Mouse (Mus musculus): Measurements from ENCODE around the gene Themis3.

DNA sequence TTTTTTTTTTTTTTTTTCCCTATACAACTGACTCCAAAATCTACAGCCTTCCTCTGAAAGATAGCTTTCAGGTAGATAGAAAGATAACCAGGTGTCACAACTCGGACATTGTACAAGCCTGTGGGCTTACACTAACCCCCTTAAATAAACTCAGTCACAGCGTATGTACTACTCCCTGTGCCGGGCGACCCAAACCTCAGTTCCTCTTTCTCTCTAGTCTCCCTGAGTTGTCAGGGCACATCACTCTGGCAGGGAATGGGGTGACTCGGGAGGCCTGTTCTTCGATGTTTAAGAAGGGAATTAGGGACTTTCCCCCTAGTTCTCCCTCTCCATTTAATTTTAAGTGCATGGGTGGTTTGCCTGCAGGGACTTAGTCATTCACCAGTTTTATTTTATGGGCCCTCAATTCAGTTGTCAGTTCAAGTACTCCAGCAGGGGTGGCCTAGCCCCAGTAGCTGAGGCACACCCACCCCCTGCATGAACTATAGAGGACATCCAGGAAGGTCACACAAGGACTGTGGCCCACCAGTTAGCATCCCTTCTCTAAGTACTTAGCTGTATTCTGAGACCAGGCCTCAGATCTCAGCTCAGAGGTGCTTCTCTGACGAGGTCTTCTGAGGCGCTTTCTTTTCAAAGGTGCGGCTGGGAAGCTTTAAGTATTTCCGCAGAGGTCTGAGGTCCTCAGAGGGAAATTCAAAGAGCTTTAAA, 80.0 kb downstream of the Themis3 start:
- no peak for TF ChIP-seq POLR2A (IDR thresholded peaks at IDR 0.05; ENCODE audit: borderline replicate concordance, extremely low read depth, low read depth, low read length)
- TF ChIP-seq CTCF (IDR thresholded peaks at IDR 0.05; ENCODE audit: insufficient read depth, low read length), result no peak

All from lung, adult 2 months (tissue).